Mouse (Mus musculus) C2C12 (cell line): Measurements from ENCODE around the gene Lmx1b. TPM values are rescaled to one million over a fixed set of nuclear protein-coding genes. Genes with fewer than 3 reads are reported as not detected.

Experiments used
- H3K27me3 ChIP-seq: one replicate; pipeline ENCODE4 v1.6.1; 2011; ENCODE audit not compliant: control insufficient read depth, insufficient read depth, insufficient read length
- H3K36me3 ChIP-seq: one replicate; pipeline ENCODE4 v1.6.1; 2011; ENCODE audit not compliant: control insufficient read depth, insufficient read depth
- H3K4me3 ChIP-seq: one replicate; pipeline ENCODE4 v1.5.1; 2011; ENCODE audit warnings: mild to moderate bottlenecking, control low read depth; ENCODE audit not compliant: poor library complexity, insufficient read depth, severe bottlenecking
- H3K79me2 ChIP-seq: one replicate; pipeline ENCODE4 v1.6.1; 2011; ENCODE audit not compliant: control insufficient read depth, insufficient read depth
- H3K79me3 ChIP-seq: one replicate; pipeline ENCODE4 v1.6.1; 2011; ENCODE audit warnings: low read depth, control low read depth
- H3ac ChIP-seq: one replicate; pipeline ENCODE3; 2011; ENCODE audit warnings: low read depth; ENCODE audit not compliant: control insufficient read depth, insufficient read length
- CEBPB ChIP-seq: IDR thresholded peaks from one replicate; pipeline ENCODE4 v1.6.1; 2011; ENCODE audit warnings: low read depth, mild to moderate bottlenecking, control low read depth, moderate library complexity
- CTCF ChIP-seq: IDR thresholded peaks from one replicate; pipeline ENCODE4 v1.5.1; 2011; ENCODE audit not compliant: control insufficient read depth, insufficient read depth, insufficient read length
- FOSL1 ChIP-seq: IDR thresholded peaks from one replicate; pipeline ENCODE4 v1.8.0; 2011; ENCODE audit warnings: mild to moderate bottlenecking, low read length; ENCODE audit not compliant: poor library complexity, insufficient read depth, severe bottlenecking
- MAX ChIP-seq: IDR thresholded peaks from one replicate; pipeline ENCODE4 v1.6.1; 2011; ENCODE audit warnings: mild to moderate bottlenecking, control low read depth
- MYOD1 ChIP-seq: IDR thresholded peaks from one replicate; pipeline ENCODE4 v1.6.1; 2011; ENCODE audit warnings: low read depth; ENCODE audit not compliant: control insufficient read depth, insufficient read length
- MYOG ChIP-seq: IDR thresholded peaks from one replicate; pipeline ENCODE4 v1.6.1; 2011; ENCODE audit not compliant: control insufficient read depth, insufficient read length; ENCODE audit errors: extremely low read depth
- USF1 ChIP-seq: IDR thresholded peaks from one replicate; pipeline ENCODE4 v1.6.1; 2011; ENCODE audit warnings: low read depth, mild to moderate bottlenecking, control low read depth, moderate library complexity
- polyA plus RNA-seq: library from polyadenylated mRNA; unstranded; fragments of >200 nt; fragmentation: generic; extraction: Trizol; gene quantifications from one replicate; pipeline ENCODE4 v1.2.1, GENCODE M21; 2012; ENCODE audit warnings: missing spikeins

Lmx1b gene
- polyA plus RNA-seq, 1 experiment = not detected

DNA sequence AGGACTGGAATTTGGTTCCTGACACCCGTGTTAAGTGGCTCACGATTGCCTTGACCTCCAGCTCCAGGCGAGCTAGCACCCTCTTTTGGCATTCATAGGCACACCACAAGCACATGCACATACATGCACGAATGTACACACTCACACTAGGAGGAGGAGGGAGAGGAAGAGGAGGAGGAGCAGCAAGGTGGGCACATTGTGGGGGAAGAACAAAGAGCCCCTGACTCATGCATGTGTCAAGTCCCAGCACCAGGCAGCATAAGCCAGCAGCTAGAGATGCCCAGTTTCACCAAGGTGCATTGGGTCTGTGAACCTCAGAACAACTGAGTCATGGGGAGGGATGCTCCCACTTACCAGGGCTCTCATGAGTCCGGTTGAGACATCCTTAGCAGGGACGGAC lies 56.5 kb downstream of the Lmx1b start:
- Histone ChIP-seq H3K4me3 (no peak overlapping the region), H3K36me3 (no peaks in the 10 kb centered on the region), H3K27me3 (peaks cover 72% of the 10 kb centered on the region), H3K79me2 (no peaks in the 10 kb centered on the region), H3ac (no peak overlapping the region), H3K79me3 (no peaks in the 10 kb centered on the region)
- TF ChIP-seq CEBPB = no peak
- TF ChIP-seq MYOG = no peak
- no peak for TF ChIP-seq CTCF
- no peak for TF ChIP-seq FOSL1
- no peak for TF ChIP-seq MYOD1
- TF ChIP-seq MAX = no peak
- no peak for TF ChIP-seq USF1

DNA sequence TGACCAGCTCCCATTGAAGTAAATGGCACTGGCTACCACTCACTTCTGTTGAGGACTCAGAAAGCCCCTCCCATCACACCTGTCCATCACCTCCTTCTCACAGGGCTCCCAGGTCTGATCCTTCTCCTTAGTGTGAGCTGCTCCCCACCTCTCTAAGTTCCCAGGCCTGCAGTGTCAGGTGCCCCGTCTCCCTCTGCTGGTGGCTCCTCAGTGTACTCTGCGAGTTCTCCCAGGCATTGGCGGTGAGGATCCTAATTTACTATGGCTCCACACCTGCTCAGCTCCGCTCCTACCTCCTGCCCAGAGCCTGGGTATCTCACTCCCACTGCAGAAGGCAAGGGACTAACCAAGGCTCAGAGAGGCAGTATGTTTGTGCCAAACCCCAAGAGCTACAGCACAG lies 57.0 kb downstream of the Lmx1b start:
- H3ac ChIP-seq = no peak overlapping the region
- H3K4me3 ChIP-seq = no peak overlapping the region
- H3K79me2 ChIP-seq = no peaks in the 10 kb centered on the region
- no peak for TF ChIP-seq FOSL1
- TF ChIP-seq MYOD1 = no peak
- no peak for TF ChIP-seq CEBPB
- no peak for TF ChIP-seq MAX
- no peak for TF ChIP-seq CTCF
- H3K36me3 ChIP-seq = no peaks in the 10 kb centered on the region
- no peaks in the 10 kb centered on the region for H3K79me3 ChIP-seq
- H3K27me3 ChIP-seq = peaks cover 76% of the 10 kb centered on the region

DNA sequence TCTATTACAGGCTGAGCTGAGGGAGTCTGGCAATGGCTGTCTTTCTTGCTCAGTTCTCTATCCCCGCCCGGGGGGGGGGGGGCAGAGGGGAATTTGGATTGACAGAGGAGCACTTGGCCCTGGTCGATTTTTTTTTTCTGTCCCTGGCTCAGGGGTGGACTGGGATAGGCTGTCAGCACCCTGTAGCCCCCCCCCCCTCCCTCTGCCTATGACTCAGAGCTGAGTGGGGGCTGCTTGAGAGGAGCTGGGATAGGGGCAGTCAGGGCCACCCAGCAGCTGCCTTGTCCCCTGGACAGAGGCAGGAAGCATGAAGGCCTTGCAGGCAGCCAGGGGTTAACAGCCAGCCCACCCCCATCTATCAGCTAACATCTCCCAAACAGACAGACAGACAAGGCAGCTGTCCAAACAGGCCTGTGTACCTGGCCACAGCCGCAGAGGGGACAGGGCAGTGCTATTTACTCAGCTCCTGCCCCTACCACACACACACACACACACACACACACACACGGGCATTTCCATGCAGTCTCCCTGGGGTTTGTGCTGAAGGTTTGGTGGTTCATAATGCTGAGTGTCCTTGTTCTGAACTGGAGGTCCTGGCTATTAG lies 57.8 kb downstream of the Lmx1b start:
- no peaks in the 10 kb centered on the region for H3K79me2 ChIP-seq
- no peak for TF ChIP-seq CEBPB
- no peaks in the 10 kb centered on the region for H3K36me3 ChIP-seq
- H3K27me3 ChIP-seq = peaks cover 81% of the 10 kb centered on the region
- H3K4me3 ChIP-seq = no peak overlapping the region
- H3ac ChIP-seq = no peak overlapping the region
- H3K79me3 ChIP-seq = no peaks in the 10 kb centered on the region

DNA sequence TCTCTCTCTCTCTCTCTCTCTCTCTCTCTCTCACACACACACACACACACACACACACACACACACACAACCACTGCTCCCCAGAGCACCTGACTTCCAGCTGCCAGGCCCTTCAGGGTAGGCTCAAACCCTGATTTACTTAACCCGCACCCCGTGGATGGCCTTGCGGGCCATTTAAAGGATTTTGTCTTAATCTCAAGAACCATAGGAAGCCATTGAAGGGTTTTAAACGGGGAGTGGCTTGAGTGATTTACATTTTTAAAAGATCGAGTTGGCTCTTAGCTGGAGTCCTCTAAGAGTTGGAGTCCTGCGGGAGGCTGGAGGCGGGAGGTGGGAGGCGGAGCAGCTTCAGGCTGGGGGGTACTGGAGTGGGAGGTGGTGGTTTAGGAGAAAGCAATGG lies 58.4 kb downstream of the Lmx1b start:
- Histone ChIP-seq H3ac (no peak overlapping the region), H3K36me3 (no peaks in the 10 kb centered on the region), H3K79me3 (no peaks in the 10 kb centered on the region), H3K27me3 (peaks cover 85% of the 10 kb centered on the region), H3K4me3 (no peak overlapping the region), H3K79me2 (no peaks in the 10 kb centered on the region)
- TF ChIP-seq CTCF = no peak
- TF ChIP-seq MYOG = no peak
- TF ChIP-seq CEBPB = no peak
- TF ChIP-seq MAX = no peak
- no peak for TF ChIP-seq USF1
- no peak for TF ChIP-seq MYOD1
- no peak for TF ChIP-seq FOSL1

DNA sequence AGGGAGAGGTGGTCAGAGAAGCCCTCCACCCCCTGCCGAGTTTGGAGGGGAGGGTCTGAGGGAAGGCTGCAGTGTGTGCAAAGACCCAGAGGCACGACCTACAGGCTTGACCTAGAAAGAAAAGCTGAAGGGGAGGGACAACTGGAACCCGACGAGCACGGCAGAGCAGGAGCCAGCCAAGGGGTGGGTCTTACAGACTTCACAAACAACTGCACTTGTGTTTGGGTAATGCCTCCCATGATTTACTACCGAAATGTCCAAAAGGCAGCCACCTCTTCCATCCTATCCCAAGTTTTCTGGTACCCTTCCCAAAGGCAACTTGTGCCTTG lies 58.9 kb downstream of the Lmx1b start:
- Histone ChIP-seq H3K27me3 (peaks cover 89% of the 10 kb centered on the region), H3K79me2 (no peaks in the 10 kb centered on the region), H3ac (no peak overlapping the region), H3K36me3 (no peaks in the 10 kb centered on the region), H3K4me3 (no peak overlapping the region), H3K79me3 (no peaks in the 10 kb centered on the region)
- TF ChIP-seq USF1 = no peak
- TF ChIP-seq CTCF = no peak
- TF ChIP-seq CEBPB = no peak
- no peak for TF ChIP-seq MYOG
- TF ChIP-seq MAX = no peak
- no peak for TF ChIP-seq FOSL1
- no peak for TF ChIP-seq MYOD1

DNA sequence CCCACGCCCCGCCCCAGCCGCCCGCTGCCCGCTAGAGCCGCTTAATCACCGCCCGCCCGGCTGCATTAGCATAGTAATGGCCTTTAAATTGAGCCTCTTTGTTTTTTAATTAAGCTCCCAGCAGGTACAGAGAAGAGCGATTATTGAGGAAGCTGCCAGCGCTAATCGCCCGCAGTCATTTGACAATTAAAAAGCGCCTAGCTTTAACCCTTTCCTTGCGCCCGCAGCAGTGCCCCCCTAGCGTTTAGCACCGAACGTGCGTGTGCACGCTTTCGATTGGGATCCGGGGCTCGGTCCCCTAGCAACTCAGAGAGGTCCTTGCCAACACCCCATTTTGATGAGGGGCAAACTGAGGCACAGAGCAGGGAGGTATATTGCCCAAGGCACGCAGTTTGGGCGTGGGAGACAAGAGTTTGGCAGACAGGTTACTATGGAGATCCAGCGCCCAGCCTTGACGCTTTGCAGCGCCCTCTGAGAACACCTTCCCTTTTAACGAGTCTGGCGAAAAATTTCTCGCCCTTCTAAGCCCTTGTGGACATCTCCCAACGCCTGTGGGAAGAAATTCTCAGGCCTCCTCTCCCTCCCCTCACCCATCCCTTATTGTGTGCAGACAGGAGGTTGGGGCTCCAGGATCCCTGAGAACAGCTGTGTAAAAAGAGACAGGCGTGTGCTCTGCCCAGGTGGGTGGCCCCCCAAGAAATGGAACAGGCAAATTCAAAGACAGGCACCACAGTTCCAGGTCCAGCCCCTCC lies 59.4 kb downstream of the Lmx1b start:
- Histone ChIP-seq H3ac (no peak overlapping the region), H3K27me3 (peaks cover 89% of the 10 kb centered on the region), H3K79me3 (no peaks in the 10 kb centered on the region), H3K36me3 (no peaks in the 10 kb centered on the region), H3K4me3 (no peak overlapping the region), H3K79me2 (no peaks in the 10 kb centered on the region)
- TF ChIP-seq MYOD1 (no peak), FOSL1 (no peak), CEBPB (no peak)

DNA sequence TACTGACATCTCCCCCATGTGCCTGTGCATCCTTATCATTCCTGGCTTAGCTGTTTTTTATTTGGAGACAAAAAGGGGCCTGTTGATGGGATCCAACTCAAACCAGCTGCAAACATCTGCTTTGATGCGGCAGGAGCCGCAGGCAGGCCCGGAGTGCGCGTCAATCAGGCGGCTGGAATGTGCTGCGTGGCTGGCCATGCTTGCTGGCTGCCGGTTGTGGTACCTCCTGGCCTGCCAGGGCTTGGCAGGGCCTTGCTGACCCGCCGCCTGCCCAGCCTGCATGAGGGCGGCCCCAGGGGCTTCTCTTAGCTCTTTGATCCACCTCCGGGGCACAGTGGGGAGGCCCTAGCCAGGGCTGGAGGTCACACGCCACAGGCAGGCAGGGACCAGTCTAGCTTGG lies 64.9 kb downstream of the Lmx1b start:
- no peaks in the 10 kb centered on the region for H3K79me2 ChIP-seq
- H3ac ChIP-seq = no peak overlapping the region
- no peaks in the 10 kb centered on the region for H3K79me3 ChIP-seq
- H3K27me3 ChIP-seq = peaks cover 84% of the 10 kb centered on the region
- H3K4me3 ChIP-seq = no peak overlapping the region
- TF ChIP-seq MYOD1 = no peak
- TF ChIP-seq MAX = no peak
- TF ChIP-seq MYOG = no peak
- TF ChIP-seq CEBPB = no peak
- TF ChIP-seq USF1 = no peak
- TF ChIP-seq CTCF = no peak
- TF ChIP-seq FOSL1 = no peak
- no peaks in the 10 kb centered on the region for H3K36me3 ChIP-seq
